Mouse (Mus musculus) kidney, embryonic 14.5 days (tissue): ENCODE measurements at regions not wholly inside any gene's neighbourhood (a gene's known extent, or its start where the extent isn't known, plus 50 kb on each side); places are given as distances from the start of the nearest gene placed in this dataset.
A peak's percentile ranks its signal among the peaks of the same experiment; 100 is the strongest.

Experiments
- ATAC-seq: fragments of 200-750 bp; cut with Nextera tagmentation; 2 replicates; pipeline ENCODE4 v1.8.0; 2017; ENCODE audit warnings: moderate number of reproducible peaks, mild to moderate bottlenecking, moderate TSS enrichment, moderate library complexity; ENCODE audit not compliant: low FRiP score, low TSS enrichment
- H3K27ac ChIP-seq: fragments of 300-500 bp; sonication (generic); 2 replicates; pipeline ENCODE4 v1.5.1; 2014; ENCODE audit warnings: low read depth, mild to moderate bottlenecking, low read length, moderate library complexity, mixed read lengths
- H3K27me3 ChIP-seq: fragments of 300-500 bp; sonication (generic); 2 replicates; pipeline ENCODE4 v1.6.1; 2014; ENCODE audit warnings: mild to moderate bottlenecking, low read length; ENCODE audit not compliant: control insufficient read depth, insufficient read depth
- H3K36me3 ChIP-seq: fragments of 300-500 bp; sonication (generic); 2 replicates; pipeline ENCODE4 v1.6.1; 2014; ENCODE audit warnings: low read length, mixed read lengths; ENCODE audit not compliant: control insufficient read depth, insufficient read depth
- H3K4me1 ChIP-seq: fragments of 300-500 bp; sonication (generic); 2 replicates; pipeline ENCODE4 v1.6.1; 2014; ENCODE audit warnings: low read length, mixed read lengths; ENCODE audit not compliant: control insufficient read depth, insufficient read depth
- H3K4me2 ChIP-seq: fragments of 300-500 bp; sonication (generic); replicated peaks from 2 replicates; pipeline ENCODE4 v1.6.1; 2014; ENCODE audit warnings: low read depth, mild to moderate bottlenecking, low read length
- H3K4me3 ChIP-seq: fragments of 300-500 bp; sonication (generic); 2 replicates; pipeline ENCODE4 v1.5.1; 2014; ENCODE audit warnings: mild to moderate bottlenecking, low read length
- H3K9ac ChIP-seq: fragments of 300-500 bp; sonication (generic); 2 replicates; pipeline ENCODE4 v1.6.1; 2014; ENCODE audit warnings: low read depth, mild to moderate bottlenecking, low read length, moderate library complexity
- H3K9me3 ChIP-seq: fragments of 300-500 bp; sonication (generic); 2 replicates; pipeline ENCODE4 v1.6.1; 2016; ENCODE audit warnings: low read length; ENCODE audit not compliant: control insufficient read depth
- WGBS: fragments of 180-500 bp; shearing (Covaris S2); extraction: QIAGEN DNeasy Blood & Tissue Kit; methylation state at CpG from one replicate; pipeline ENCODE4 v1.1.7; 2014; 5-methylcytosine and 5-hydroxymethylcytosine counted together

GRCm38 (mm10) chr7:125036098-125036991 is 408.1 kb upstream of the Kdm8 start:
- Histone ChIP-seq H3K4me1 (no peaks in the 10 kb centered on the region), H3K27me3 (no peaks in the 10 kb centered on the region), H3K9me3 (no peaks in the 10 kb centered on the region), H3K36me3 (no peaks in the 10 kb centered on the region), H3K4me2 (no peak overlapping the region), H3K4me3 (no peak overlapping the region), H3K9ac (no peak overlapping the region), H3K27ac (no peak overlapping the region)
- ATAC-seq, result no peak
- WGBS, result 66% methylated on average over 10 of the region's 10 CpGs

DNA sequence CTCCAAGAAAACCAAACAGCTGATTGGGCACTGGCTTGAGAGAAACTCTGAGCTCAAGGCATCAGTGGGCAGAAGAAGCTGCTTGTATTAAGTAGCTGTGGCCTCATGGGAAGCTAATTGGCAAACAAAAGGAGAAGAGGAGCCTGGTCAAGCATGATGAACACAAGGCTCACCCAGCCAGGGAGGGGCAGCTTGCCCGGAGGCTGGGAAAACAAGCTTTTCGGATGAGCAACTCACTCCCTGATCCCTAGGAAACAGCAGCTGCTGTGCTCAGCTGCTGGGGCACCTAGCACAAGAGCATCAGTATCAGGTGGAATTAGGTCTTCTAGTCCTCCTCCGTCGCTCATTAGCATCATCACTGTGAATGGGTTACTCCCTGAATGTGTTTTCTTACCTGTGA is 405.6 kb upstream of the Kdm8 start:
- 21% methylated on average over 4 of the region's 4 CpGs for WGBS
- Histone ChIP-seq H3K4me3 (no peak overlapping the region), H3K4me2 (no peak overlapping the region), H3K27me3 (no peaks in the 10 kb centered on the region), H3K9ac (no peak overlapping the region), H3K9me3 (no peaks in the 10 kb centered on the region), H3K27ac (no peak overlapping the region), H3K36me3 (no peaks in the 10 kb centered on the region), H3K4me1 (no peaks in the 10 kb centered on the region)
- ATAC-seq, result peak; percentile 92

- Histone ChIP-seq H3K27me3 (no peaks in the 10 kb centered on the region), H3K9ac (no peak overlapping the region), H3K36me3 (no peaks in the 10 kb centered on the region), H3K27ac (no peak overlapping the region), H3K9me3 (0 out of 2 replicates have a peak, but pooled peaks cover 3% of the 10 kb centered on the region), H3K4me2 (no peak overlapping the region), H3K4me1 (no peaks in the 10 kb centered on the region), H3K4me3 (no peak overlapping the region)
- no peak for ATAC-seq
Observed at GRCm38 (mm10) chr7:125055951-125056625, 388.4 kb upstream of the Kdm8 start.

GRCm38 (mm10) chr7:125102464-125102863 is 342.0 kb upstream of the Kdm8 start:
- H3K27me3 ChIP-seq, result no peaks in the 10 kb centered on the region
- H3K9me3 ChIP-seq, result no peaks in the 10 kb centered on the region
- H3K4me2 ChIP-seq, result no peak overlapping the region
- no peaks in the 10 kb centered on the region for H3K36me3 ChIP-seq
- H3K27ac ChIP-seq, result no peak overlapping the region
- H3K9ac ChIP-seq, result no peak overlapping the region
- 91% methylated on average over 4 of the region's 4 CpGs for WGBS
- no peaks in the 10 kb centered on the region for H3K4me1 ChIP-seq
- no peak for ATAC-seq
- no peak overlapping the region for H3K4me3 ChIP-seq

- ATAC-seq, result no peak
- H3K27ac ChIP-seq, result no peak overlapping the region
- no peaks in the 10 kb centered on the region for H3K9me3 ChIP-seq
- H3K4me3 ChIP-seq, result no peak overlapping the region
- 77% methylated on average over 4 of the region's 4 CpGs for WGBS
- no peaks in the 10 kb centered on the region for H3K36me3 ChIP-seq
- H3K27me3 ChIP-seq, result no peaks in the 10 kb centered on the region
- no peak overlapping the region for H3K4me2 ChIP-seq
- H3K4me1 ChIP-seq, result no peaks in the 10 kb centered on the region
- H3K9ac ChIP-seq, result no peak overlapping the region
Observed at GRCm38 (mm10) chr7:125104011-125104410, 340.5 kb upstream of the Kdm8 start.

DNA sequence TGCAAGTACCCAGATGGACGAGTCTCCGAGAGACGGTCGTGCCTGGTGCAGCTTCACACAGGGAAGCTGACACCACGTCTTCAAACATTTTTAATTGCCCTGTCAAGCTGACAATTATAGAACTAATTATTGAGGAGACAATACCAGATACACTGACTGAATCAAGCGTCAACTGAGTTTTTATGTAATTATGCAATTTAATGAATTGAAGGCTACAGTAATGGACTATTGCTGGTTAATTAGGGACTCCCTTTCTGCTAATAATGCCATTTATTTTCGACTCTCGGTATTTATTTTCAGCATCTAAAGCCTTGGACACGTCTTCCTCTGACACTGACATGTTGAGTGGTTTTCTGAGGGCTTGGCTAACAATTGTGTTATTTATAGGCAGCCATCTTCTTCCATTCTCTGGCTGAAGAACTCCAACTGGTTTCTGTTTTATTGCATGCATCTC is 331.6 kb upstream of the Kdm8 start:
- Histone ChIP-seq H3K4me3 (no peak overlapping the region), H3K4me2 (no peak overlapping the region), H3K36me3 (no peaks in the 10 kb centered on the region), H3K9me3 (no peaks in the 10 kb centered on the region), H3K9ac (no peak overlapping the region), H3K27ac (no peak overlapping the region), H3K27me3 (no peaks in the 10 kb centered on the region), H3K4me1 (no peaks in the 10 kb centered on the region)
- WGBS, result 65% methylated on average over 9 of the region's 9 CpGs
- ATAC-seq, result no peak

GRCm38 (mm10) chr7:125115322-125115996 is 329.0 kb upstream of the Kdm8 start:
- no peaks in the 10 kb centered on the region for H3K36me3 ChIP-seq
- 79% methylated on average over 8 of the region's 8 CpGs for WGBS
- no peak overlapping the region for H3K4me3 ChIP-seq
- H3K9me3 ChIP-seq, result no peaks in the 10 kb centered on the region
- ATAC-seq, result no peak
- no peak overlapping the region for H3K27ac ChIP-seq
- no peaks in the 10 kb centered on the region for H3K27me3 ChIP-seq
- H3K4me1 ChIP-seq, result no peaks in the 10 kb centered on the region
- H3K9ac ChIP-seq, result no peak overlapping the region
- H3K4me2 ChIP-seq, result no peak overlapping the region

DNA sequence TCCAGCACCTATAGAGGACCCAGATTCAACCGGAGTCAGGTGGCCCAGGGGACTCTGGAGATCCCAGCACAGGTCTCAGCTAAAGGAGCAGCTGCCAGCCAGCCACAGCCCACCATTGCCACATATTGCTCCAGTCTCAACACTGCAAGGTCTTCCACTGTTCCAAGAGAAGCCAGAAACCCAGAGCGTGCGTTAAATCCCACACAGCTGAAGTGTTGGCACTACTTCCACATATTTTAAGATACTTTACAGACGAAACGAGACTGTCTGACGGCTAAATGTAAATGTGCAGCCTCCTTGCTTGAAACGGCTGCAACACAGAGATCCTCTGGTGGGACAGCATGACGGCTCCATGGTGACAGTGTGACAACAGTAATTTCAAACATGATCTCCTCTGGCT is 327.3 kb upstream of the Kdm8 start:
- no peak overlapping the region for H3K4me3 ChIP-seq
- H3K27me3 ChIP-seq, result no peaks in the 10 kb centered on the region
- no peaks in the 10 kb centered on the region for H3K9me3 ChIP-seq
- no peak for ATAC-seq
- no peaks in the 10 kb centered on the region for H3K36me3 ChIP-seq
- H3K27ac ChIP-seq, result no peak overlapping the region
- WGBS, result 80% methylated on average over 8 of the region's 8 CpGs
- H3K4me1 ChIP-seq, result no peaks in the 10 kb centered on the region
- H3K9ac ChIP-seq, result no peak overlapping the region
- H3K4me2 ChIP-seq, result no peak overlapping the region

- Histone ChIP-seq H3K4me1 (no peaks in the 10 kb centered on the region), H3K27me3 (no peaks in the 10 kb centered on the region), H3K36me3 (no peaks in the 10 kb centered on the region), H3K4me3 (no peak overlapping the region), H3K27ac (no peak overlapping the region), H3K4me2 (no peak overlapping the region), H3K9ac (no peak overlapping the region), H3K9me3 (no peaks in the 10 kb centered on the region)
- ATAC-seq, result no peak
- WGBS, result 56% methylated on average over 1 of the region's 1 CpGs
Observed at GRCm38 (mm10) chr7:125129187-125129586, 315.3 kb upstream of the Kdm8 start.
